Mouse (Mus musculus) limb, embryonic 14.5 days (tissue): Measurements from ENCODE around the gene Gstp2. TPM values are rescaled to one million over a fixed set of nuclear protein-coding genes. Genes with fewer than 3 reads are reported as not detected.
"Not testable (repeated sequence)": the region's sequence is repeated elsewhere in the genome, so short reads cannot be mapped to it uniquely, and the experiment has no call there.

Experiments
- ATAC-seq: fragments of 200-750 bp; cut with Nextera tagmentation; 2 replicates; pipeline ENCODE4 v1.8.0; 2017; ENCODE audit warnings: low read depth, moderate number of reproducible peaks, moderate TSS enrichment; ENCODE audit not compliant: low FRiP score
- DNase-seq: peaks from one replicate; pipeline ENCODE4 v3.0.0-alpha.2; 2015; ENCODE audit warnings: low spot score
- H3K27ac ChIP-seq: fragments of 300-500 bp; sonication (generic); replicated peaks from 2 replicates; pipeline ENCODE4 v1.5.1; 2014; ENCODE audit warnings: low read depth, mild to moderate bottlenecking, low read length, moderate library complexity, mixed read lengths
- H3K27me3 ChIP-seq: fragments of 300-500 bp; sonication (generic); 2 replicates; pipeline ENCODE4 v1.6.1; 2014; ENCODE audit warnings: low read length, mixed read lengths; ENCODE audit not compliant: control insufficient read depth, insufficient read depth
- H3K36me3 ChIP-seq: fragments of 300-500 bp; sonication (generic); 2 replicates; pipeline ENCODE4 v1.6.1; 2014; ENCODE audit warnings: mild to moderate bottlenecking, low read length, moderate library complexity, mixed read lengths; ENCODE audit not compliant: control insufficient read depth, insufficient read depth
- H3K4me1 ChIP-seq: fragments of 300-500 bp; sonication (generic); 2 replicates; pipeline ENCODE4 v1.6.1; 2014; ENCODE audit warnings: antibody characterized with exemption, low read length, mixed read lengths; ENCODE audit not compliant: control insufficient read depth, insufficient read depth
- H3K4me2 ChIP-seq: fragments of 300-500 bp; sonication (generic); replicated peaks from 2 replicates; pipeline ENCODE4 v1.6.1; 2014; ENCODE audit warnings: low read depth, mild to moderate bottlenecking, low read length, moderate library complexity; ENCODE audit not compliant: severe bottlenecking
- H3K4me3 ChIP-seq: fragments of 300-500 bp; sonication (generic); replicated peaks from 2 replicates; pipeline ENCODE4 v1.5.1; 2014; ENCODE audit warnings: low read length
- H3K9ac ChIP-seq: fragments of 300-500 bp; sonication (generic); 2 replicates; pipeline ENCODE4 v1.6.1; 2014; ENCODE audit warnings: mild to moderate bottlenecking, low read depth, low read length, moderate library complexity; ENCODE audit not compliant: severe bottlenecking
- H3K9me3 ChIP-seq: fragments of 300-500 bp; sonication (generic); 2 replicates; pipeline ENCODE4 v1.6.1; 2016; ENCODE audit warnings: low read length; ENCODE audit not compliant: control insufficient read depth
- POLR2A ChIP-seq: fragments of 200-500 bp; IDR thresholded peaks from 2 replicates; pipeline ENCODE4 v1.8.0; 2012; ENCODE audit warnings: inconsistent platforms, mild to moderate bottlenecking, moderate library complexity, borderline replicate concordance; ENCODE audit not compliant: insufficient read depth, insufficient read length; ENCODE audit errors: extremely low read depth
- WGBS: fragments of 180-500 bp; shearing (Covaris S2); extraction: QIAGEN DNeasy Blood & Tissue Kit; methylation state at CpG from one replicate; pipeline ENCODE4 v1.1.7; 2014; 5-methylcytosine and 5-hydroxymethylcytosine counted together
- polyA plus RNA-seq, 2 experiments: library from polyadenylated mRNA; depleted of rRNA in 1 of 2; stranded (reverse) in 1 of 2; unstranded in 1 of 2; fragments of >200 nt; fragmentation: Nextera tagmentation in 1 of 2; extraction: Ambion mirVana in 1 of 2; gene quantifications; 2 replicates each; pipeline versions ENCODE4 v1.2.1 to v1.2.3; 2012 to 2014

Gene Gstp2
- polyA plus RNA-seq, 2 experiments = 1.7 to 10.8 TPM

- Histone ChIP-seq H3K4me3 (no peak overlapping the region), H3K9ac (no peak overlapping the region), H3K27me3 (no peaks in the 10 kb centered on the region), H3K27ac (no peak overlapping the region), H3K36me3 (no peaks in the 10 kb centered on the region), H3K4me1 (no peaks in the 10 kb centered on the region), H3K9me3 (no peaks in the 10 kb centered on the region), H3K4me2 (no peak overlapping the region)
- no peak for DNase-seq
- ATAC-seq = no peak
- no peak for TF ChIP-seq POLR2A
- WGBS = 92% methylated on average over 6 of the region's 6 CpGs
Measured at GRCm38 (mm10) chr19:4060899-4061465, 15.2 kb upstream of the Gstp2 start.

GRCm38 (mm10) chr19:4060044-4060898 is 14.4 kb upstream of the Gstp2 start:
- not testable (repeated sequence) for H3K27me3 ChIP-seq, H3K4me1 ChIP-seq, DNase-seq, H3K4me3 ChIP-seq, H3K4me2 ChIP-seq, H3K36me3 ChIP-seq, H3K27ac ChIP-seq, H3K9ac ChIP-seq, ATAC-seq, H3K9me3 ChIP-seq
- 89% methylated on average over 8 of the region's 8 CpGs for WGBS

- TF ChIP-seq POLR2A = no peak
- no peaks in the 10 kb centered on the region for H3K27me3 ChIP-seq
- H3K4me1 ChIP-seq = no peaks in the 10 kb centered on the region
- no peaks in the 10 kb centered on the region for H3K9me3 ChIP-seq
- no peak within 1 kb of the TSS for H3K9ac ChIP-seq
- WGBS = 78% methylated on average over 15 of the region's 15 CpGs
- H3K4me2 ChIP-seq = no peak within 1 kb of the TSS
- no peaks in the 10 kb centered on the region for H3K36me3 ChIP-seq
- no peak within 1 kb of the TSS for H3K4me3 ChIP-seq
- ATAC-seq (no peak), DNase-seq (no peak)
- no peak within 1 kb of the TSS for H3K27ac ChIP-seq
Measured at GRCm38 (mm10) chr19:4059069-4059740, 13.4 kb upstream of the Gstp2 start, which contains the start of gene Gstp3. Gene Gstp3 (minus strand): TSS chr19:4059569.

- TF ChIP-seq POLR2A = no peak
- Histone ChIP-seq H3K4me2 (no peak overlapping the region), H3K36me3 (no peaks in the 10 kb centered on the region), H3K9me3 (no peaks in the 10 kb centered on the region), H3K9ac (no peak overlapping the region), H3K4me3 (no peak overlapping the region), H3K4me1 (no peaks in the 10 kb centered on the region), H3K27ac (no peak overlapping the region), H3K27me3 (no peaks in the 10 kb centered on the region)
- ATAC-seq (no peak), DNase-seq (no peak)
- WGBS = 90% methylated on average over 5 of the region's 5 CpGs
Measured at GRCm38 (mm10) chr19:4058581-4058980, 12.8 kb upstream of the Gstp2 start.

GRCm38 (mm10) chr19:4057962-4058361 is 12.1 kb upstream of the Gstp2 start:
- 81% methylated on average over 7 of the region's 7 CpGs for WGBS
- DNase-seq (no peak), ATAC-seq (no peak)
- H3K4me1 ChIP-seq = no peaks in the 10 kb centered on the region
- TF ChIP-seq POLR2A = no peak
- no peaks in the 10 kb centered on the region for H3K36me3 ChIP-seq
- no peak overlapping the region for H3K9ac ChIP-seq
- no peaks in the 10 kb centered on the region for H3K9me3 ChIP-seq
- H3K4me2 ChIP-seq = no peak overlapping the region
- H3K4me3 ChIP-seq = no peak overlapping the region
- no peak overlapping the region for H3K27ac ChIP-seq
- H3K27me3 ChIP-seq = no peaks in the 10 kb centered on the region
